Mouse (Mus musculus) lung, adult 18-20 months (tissue): Measurements from ENCODE around the gene H2afy.

ENCODE experiments used
- DNase-seq, 2 experiments: peaks; one replicate each; pipeline ENCODE4 v3.0.0; 2022; ENCODE audit warnings: mixed read lengths in 2 of 2

Gene H2afy

GRCm38 (mm10) chr13:56136200-56136599 lies at the start of gene H2afy:
Gene H2afy (minus strand): TSS chr13:56136361.
- no peak for DNase-seq

- DNase-seq, result no peak
These were observed 47.5 kb upstream of the H2afy start for GRCm38 (mm10) chr13:56183687-56184086.

- peak; percentile 55 to 63 for DNase-seq
These were observed 45.3 kb upstream of the H2afy start for GRCm38 (mm10) chr13:56181424-56181823.

GRCm38 (mm10) chr13:56178416-56179035 lies 42.4 kb upstream of the H2afy start, which contains the start of gene Tifab:
Gene Tifab (minus strand): TSS chr13:56178885.
- peak in 1 of 2 experiments; percentile 33 for DNase-seq

- DNase-seq, result no peak
These were observed 40.1 kb upstream of the H2afy start for GRCm38 (mm10) chr13:56176310-56176709.

GRCm38 (mm10) chr13:56175848-56176247 lies 39.7 kb upstream of the H2afy start:
- no peak for DNase-seq

- no peak for DNase-seq
These were observed 36.9 kb upstream of the H2afy start for GRCm38 (mm10) chr13:56172901-56173545.

GRCm38 (mm10) chr13:56172106-56172505 lies 35.9 kb upstream of the H2afy start:
- DNase-seq, result no peak

- DNase-seq, result no peak
These were observed 32.2 kb upstream of the H2afy start for GRCm38 (mm10) chr13:56168403-56168781.

GRCm38 (mm10) chr13:56167446-56168402 lies 31.6 kb upstream of the H2afy start:
- DNase-seq, result no peak

GRCm38 (mm10) chr13:56165561-56165960 lies 29.4 kb upstream of the H2afy start:
- DNase-seq, result no peak

- no peak for DNase-seq
These were observed 28.2 kb upstream of the H2afy start for GRCm38 (mm10) chr13:56164372-56164771.

- DNase-seq, result peak; percentile 80 to 85
These were observed 27.6 kb upstream of the H2afy start for GRCm38 (mm10) chr13:56163751-56164150.

- DNase-seq, result no peak
These were observed 26.7 kb upstream of the H2afy start for GRCm38 (mm10) chr13:56162859-56163258.

- no peak for DNase-seq
These were observed 23.6 kb upstream of the H2afy start for GRCm38 (mm10) chr13:56159614-56160363.

- no peak for DNase-seq
These were observed 22.9 kb upstream of the H2afy start for GRCm38 (mm10) chr13:56159016-56159601.

- no peak for DNase-seq
These were observed 19.5 kb upstream of the H2afy start for GRCm38 (mm10) chr13:56155671-56156070.

GRCm38 (mm10) chr13:56155048-56155447 lies 18.9 kb upstream of the H2afy start:
- DNase-seq, result no peak

GRCm38 (mm10) chr13:56152773-56153460 lies 16.8 kb upstream of the H2afy start:
- no peak for DNase-seq

- DNase-seq, result peak; percentile 55 to 71
These were observed 15.5 kb upstream of the H2afy start for GRCm38 (mm10) chr13:56151404-56152226.

- peak in 1 of 2 experiments; percentile 41 for DNase-seq
These were observed 9.4 kb upstream of the H2afy start for GRCm38 (mm10) chr13:56145523-56145922.
